Mouse (Mus musculus): ENCODE results near the gene Baz2b.
"Not testable (repeated sequence)": the region's sequence is repeated elsewhere in the genome, so short reads cannot be mapped to it uniquely, and the experiment has no call there.

Baz2b gene

DNA sequence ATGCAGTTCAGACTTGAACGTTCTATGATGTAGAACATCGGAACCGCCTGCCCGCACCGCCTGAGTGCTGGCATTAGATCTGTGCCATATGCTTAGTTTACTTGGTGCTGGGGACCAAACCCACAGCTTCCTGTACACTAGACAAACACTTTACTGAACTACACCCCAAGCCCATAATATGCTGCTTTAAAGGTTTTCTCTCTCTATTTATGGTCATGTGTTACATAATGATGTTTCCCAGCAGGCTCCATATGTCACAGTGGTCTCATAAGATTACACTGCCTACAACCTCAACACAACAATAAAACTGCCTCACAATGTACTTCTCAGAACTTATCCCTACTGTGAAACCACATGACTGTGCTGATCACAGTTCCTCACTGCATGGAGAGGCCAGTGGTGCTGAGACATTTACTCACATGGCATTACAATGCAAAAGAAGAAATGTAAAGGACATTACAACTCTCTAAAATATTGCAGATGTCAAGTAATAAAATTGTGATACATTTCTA lies 9.5 kb downstream of the Baz2b start:
- DNase-seq (ENCODE audit: low spot score in 2 of 2), result no peak

- DNase-seq (ENCODE audit: low spot score in 2 of 2), result no peak
These were observed 12.8 kb downstream of the Baz2b start for GRCm38 (mm10) chr2:60196841-60197240.

DNA sequence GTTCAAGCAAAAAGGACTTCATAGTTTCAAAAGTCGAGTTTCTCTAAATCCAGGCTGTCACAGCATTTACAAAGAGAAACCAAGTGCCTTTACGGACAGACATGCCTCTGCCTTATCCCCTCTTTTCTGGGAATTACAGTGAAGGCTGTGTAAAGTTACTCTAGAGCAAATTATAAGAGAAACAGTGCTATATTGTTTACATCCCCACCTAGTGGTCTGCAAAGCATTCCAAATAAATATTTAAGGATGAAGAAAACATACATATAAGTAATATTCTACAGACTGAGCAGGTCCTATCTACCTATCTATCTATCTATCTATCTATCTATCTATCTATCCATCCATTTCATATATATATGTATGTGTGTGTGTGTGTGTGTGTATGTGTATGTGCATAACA lies 27.9 kb downstream of the Baz2b start:
- DNase-seq (ENCODE audit: low spot score in 2 of 2), result no peak

DNA sequence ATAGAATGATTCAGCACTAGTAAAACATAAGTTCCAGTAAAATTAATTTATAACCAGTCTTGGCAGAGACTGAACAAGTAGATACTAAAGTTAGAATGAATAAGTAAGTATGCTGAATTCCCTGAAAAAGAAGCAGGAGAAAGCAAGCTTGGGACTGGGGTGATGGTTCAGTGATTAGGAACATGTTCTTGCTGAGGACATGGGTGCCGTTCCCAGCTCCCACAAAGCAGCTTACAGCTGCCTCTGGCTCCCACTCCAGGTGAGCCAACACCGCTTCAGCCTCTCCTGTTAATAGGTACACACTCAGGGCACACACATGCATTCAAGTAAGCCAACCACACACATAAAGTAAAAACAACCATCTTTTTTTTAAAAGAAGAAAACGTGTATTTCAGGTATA lies 32.1 kb downstream of the Baz2b start:
- DNase-seq (ENCODE audit: low spot score in 2 of 2), result no peak

GRCm38 (mm10) chr2:60176087-60176486 lies 33.6 kb downstream of the Baz2b start:
- DNase-seq (ENCODE audit: low spot score in 2 of 2), result no peak

GRCm38 (mm10) chr2:60175078-60175477 lies 34.6 kb downstream of the Baz2b start:
- DNase-seq (ENCODE audit: low spot score in 2 of 2), result no peak

DNA sequence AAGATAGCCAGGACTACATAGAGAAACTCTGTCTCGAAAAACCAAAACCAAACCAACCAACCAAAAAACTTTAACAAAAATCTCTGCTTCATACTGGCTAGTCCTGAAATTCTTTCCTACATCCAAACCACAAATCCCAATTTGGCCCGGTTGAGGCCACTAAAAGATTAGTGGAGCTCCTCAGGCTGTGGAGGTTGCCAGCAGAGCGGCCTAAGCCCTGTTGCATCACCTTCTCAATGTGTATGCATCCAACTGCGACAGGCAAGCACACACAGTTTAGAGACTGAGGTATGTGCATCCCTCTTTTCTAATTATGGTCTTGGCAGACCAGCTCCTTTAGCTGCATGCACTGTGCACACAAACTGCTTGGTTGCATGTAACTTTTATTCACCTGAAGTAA lies 36.0 kb downstream of the Baz2b start:
- no peak for DNase-seq (ENCODE audit: low spot score in 2 of 2)

DNA sequence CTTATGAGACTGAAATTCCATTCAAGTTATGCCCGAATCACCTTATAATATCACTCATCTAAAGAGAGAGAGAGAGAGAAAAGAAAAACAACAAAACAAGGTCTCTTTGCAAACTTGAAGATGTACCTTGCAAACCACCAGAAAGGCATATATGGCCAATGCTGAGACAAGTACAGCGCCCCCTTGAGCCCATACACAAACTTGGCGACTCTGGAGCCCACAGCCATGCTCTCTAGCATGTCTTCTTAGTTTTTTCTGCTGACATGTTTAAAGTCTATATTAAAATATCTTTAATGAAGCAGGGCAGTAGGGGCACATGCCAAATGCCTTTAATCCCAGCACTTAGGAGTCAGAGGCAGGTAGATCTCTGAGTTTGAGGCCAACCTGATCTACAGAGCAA lies 36.4 kb downstream of the Baz2b start:
- DNase-seq (ENCODE audit: low spot score in 2 of 2), result no peak

- DNase-seq (ENCODE audit: low spot score in 2 of 2), result no peak
These were observed 37.1 kb downstream of the Baz2b start for GRCm38 (mm10) chr2:60172531-60172914.

DNA sequence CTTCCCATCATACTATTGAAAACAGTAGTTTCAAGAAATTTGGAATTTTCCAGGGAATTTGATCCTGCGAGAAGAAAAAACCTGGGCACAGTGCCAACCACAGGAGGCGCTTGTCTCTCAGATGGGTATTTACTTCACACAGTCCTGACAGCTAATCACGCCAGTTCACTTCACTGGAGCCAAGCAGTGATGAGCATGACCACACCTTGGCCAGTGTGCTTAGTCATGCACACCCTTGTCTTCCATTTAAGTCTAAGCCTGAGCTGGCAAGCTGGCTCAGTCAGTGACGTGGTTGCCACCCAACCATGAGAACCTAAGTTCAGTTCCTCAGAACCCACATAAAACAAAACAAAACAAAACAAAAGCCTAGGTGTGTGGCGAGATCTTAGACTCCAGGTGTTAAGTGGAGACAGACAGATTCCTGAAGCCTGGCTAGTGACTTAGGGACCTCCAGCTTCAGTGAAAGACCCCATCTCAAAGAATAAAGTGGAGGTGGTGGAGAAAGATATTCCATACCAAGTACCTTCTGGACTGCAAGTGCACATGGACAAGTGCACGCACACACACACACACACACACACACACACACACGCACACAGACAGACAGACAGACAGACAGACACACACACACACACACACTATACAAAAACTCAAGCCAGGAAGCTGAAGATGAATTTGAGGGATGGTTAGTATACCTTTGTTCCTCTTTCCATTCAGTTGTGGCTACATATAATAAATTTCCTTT lies 37.7 kb downstream of the Baz2b start:
- no peak for DNase-seq (ENCODE audit: low spot score in 2 of 2)

GRCm38 (mm10) chr2:60166878-60167277 lies 42.8 kb downstream of the Baz2b start:
- DNase-seq (ENCODE audit: low spot score in 2 of 2), result no peak

DNA sequence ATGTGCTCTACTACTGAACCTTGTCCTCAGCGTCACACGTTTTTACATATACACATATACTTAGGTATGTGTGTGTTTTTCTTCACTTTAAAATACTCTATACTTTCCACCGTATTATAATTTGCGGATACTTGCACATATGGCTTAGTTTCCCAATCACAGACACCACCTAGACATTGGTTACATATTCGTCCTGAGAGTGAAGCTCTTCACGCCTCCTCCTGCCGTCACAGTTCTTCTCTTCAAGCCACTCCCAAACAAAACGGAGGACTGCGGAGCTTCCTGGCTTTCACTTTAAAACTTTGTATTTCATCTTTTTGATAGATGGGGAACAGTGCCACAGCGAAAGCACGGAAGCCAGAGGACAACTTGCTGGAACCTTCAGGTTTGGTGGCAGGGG lies 44.0 kb downstream of the Baz2b start:
- DNase-seq (ENCODE audit: low spot score in 2 of 2), result no peak

DNA sequence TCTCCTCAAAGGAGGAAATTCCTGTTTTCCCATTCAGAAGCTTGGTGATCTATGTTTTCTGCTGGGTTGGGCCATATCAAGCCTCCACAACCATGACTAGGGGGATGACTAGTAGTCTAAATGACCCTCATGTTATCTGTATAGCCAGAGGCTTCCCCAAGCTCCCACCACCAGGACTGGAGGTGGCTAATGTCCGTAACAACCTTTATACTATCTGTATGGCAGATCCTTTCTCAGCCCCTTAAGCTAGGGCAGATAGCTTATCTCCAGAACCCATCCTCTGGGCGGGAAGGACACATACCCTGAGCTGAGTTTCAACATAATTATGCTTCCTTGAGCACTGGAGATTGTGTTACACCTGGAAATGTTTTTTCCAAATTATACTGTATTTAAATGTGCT lies 45.9 kb downstream of the Baz2b start:
- no peak for DNase-seq (ENCODE audit: low spot score in 2 of 2)

DNA sequence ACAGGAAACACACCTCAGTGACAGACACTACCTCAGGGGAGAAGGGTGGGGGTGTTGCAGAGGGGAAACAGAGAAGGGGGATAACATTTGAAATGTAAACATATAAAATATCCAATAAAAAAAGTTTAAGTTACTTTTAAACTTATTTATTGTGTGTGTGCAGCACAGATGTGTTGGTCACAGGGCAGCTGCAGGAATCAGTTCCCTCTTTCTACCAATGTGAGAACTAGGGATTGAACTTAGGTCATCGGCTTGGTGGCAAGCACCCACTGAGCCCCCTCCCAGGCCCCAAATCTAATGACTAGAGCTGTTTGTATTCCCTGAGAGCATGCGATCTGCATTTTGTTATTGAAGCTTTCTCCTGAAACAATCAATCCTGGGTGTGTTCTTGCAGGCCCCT lies 57.2 kb downstream of the Baz2b start:
- no peak for DNase-seq (ENCODE audit: low spot score in 2 of 2)

DNA sequence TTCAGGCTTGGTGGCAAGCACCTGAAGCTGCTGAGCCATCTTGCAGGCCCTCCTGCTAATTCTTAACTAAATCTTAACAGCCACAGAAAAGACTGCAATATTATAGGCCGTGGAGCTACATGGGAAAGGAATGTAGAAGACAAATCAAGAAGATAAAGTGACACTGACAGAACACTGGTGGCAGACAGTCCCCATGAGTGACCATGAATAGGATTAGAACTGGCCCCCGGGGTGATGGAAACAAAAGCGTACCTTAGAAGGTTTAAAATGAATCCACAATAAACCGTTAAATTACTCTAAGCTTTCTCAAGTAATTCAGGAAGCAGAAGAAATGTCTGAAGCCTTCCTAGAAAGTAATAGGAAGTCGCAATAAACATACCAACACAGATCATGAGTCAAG lies 61.0 kb downstream of the Baz2b start:
- no peak for DNase-seq (ENCODE audit: low spot score in 2 of 2)

GRCm38 (mm10) chr2:60147428-60147827 lies 62.2 kb downstream of the Baz2b start:
- DNase-seq (ENCODE audit: low spot score in 2 of 2), result no peak

GRCm38 (mm10) chr2:60145742-60146141 lies 63.9 kb downstream of the Baz2b start:
- no peak for DNase-seq (ENCODE audit: low spot score in 2 of 2)

GRCm38 (mm10) chr2:60143383-60143782 lies 66.3 kb downstream of the Baz2b start:
- no peak for DNase-seq (ENCODE audit: low spot score in 2 of 2)

DNA sequence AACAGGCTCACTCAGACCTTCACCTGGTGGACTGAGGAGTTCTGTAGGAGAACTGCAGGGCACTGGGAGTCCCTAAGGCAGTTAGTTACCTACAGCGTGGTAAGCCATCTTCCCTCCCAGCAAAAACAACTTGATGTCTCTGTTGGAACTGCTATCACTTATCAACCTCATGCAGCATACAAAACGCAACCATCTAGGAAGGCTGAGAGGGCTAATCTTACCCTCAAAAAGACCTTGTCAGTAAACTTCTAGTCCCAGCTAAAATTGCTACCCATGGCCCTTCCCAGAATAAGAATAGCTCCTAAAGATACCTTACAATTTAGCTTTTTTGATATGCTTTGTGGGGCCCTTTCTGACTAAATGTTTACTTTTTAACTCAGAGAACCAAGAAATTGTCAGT lies 67.4 kb downstream of the Baz2b start:
- no peak for DNase-seq (ENCODE audit: low spot score in 2 of 2)

GRCm38 (mm10) chr2:60138751-60139162 lies 70.9 kb downstream of the Baz2b start:
- DNase-seq (ENCODE audit: low spot score in 2 of 2), result no peak

- DNase-seq (ENCODE audit: low spot score in 2 of 2), result no peak
These were observed 73.8 kb downstream of the Baz2b start for GRCm38 (mm10) chr2:60135796-60136195.

DNA sequence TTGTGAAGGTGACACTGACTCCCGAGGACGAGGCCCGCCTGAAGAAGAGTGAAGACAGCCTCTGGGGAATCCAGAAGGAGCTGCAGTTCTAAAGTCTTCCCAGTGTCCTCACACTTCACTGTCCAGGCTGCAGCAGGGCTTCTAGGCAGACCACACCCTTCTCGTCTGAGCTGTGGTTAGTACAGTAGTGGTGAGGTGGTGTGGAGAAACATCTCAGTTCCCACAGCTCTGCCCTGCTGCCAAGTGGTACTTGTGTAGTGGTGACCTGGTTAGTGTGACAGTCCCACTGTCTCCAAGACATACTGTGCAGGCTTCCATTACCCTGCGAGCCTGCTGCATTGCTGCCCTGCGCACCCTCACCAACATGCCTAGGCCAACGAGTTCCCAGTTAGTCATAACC lies 74.7 kb downstream of the Baz2b start:
- DNase-seq (ENCODE audit: low spot score in 2 of 2), result not testable (repeated sequence)

- DNase-seq (ENCODE audit: low spot score in 2 of 2), result no peak
These were observed 76.6 kb downstream of the Baz2b start for GRCm38 (mm10) chr2:60133072-60133471.

All from frontal cortex, postnatal 25 days (tissue).